In the genomic region with DNA sequence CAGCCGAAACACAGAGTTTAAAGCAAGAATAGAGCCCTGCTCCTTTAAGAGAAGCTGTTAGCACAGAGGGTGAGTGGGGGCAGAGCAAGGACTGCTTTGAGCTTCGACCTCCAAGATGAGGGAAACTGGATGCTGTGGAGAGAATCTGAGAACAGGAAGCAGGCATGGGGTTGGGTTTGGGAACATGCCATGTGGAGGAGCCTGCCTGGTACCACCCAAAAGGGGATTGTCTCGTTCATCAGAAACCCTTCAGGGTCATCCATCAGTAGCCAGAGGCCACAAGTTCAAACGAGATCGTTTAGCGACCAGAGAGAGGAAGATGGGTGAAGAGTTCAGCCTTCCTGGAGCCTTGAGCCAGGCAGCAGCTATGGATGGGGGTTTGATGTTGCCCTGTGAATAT, we compare ENCODE assay signal across 16 mouse cellular contexts. TPM values are rescaled to one million over a fixed set of nuclear protein-coding genes. Genes with fewer than 3 reads are reported as not detected.
"Had no signal": no experiment of that assay in that cellular context is flagged by ENCODE, and none has a peak within 500 bp of the region (broad histone marks: within the 10 kb centered on the region; RNA-seq: fewer than 3 reads in every experiment).

No protein-coding gene starts in this region.

- ATAC-seq: liver, embryonic 12.5 days had no signal

- H3K9me3 ChIP-seq: hindbrain, embryonic 15.5 days; limb, embryonic 13.5 days; liver, embryonic 12.5 days; liver, embryonic 15.5 days had no signal

- DNase-seq: kidney, adult 8-10 months; left cerebral cortex, postnatal 4 days; liver; lung, adult 18-20 months; midbrain, embryonic 14.5 days; thymus, adult 2 months; thymus, postnatal 14 days had no signal

- H3K4me1 ChIP-seq: hindbrain, embryonic 15.5 days had no signal

- H3K4me2 ChIP-seq: hindbrain, embryonic 15.5 days; limb, embryonic 13.5 days; liver, embryonic 12.5 days; liver, embryonic 15.5 days; midbrain, embryonic 11.5 days had no signal

- H3K36me3 ChIP-seq: hindbrain, embryonic 15.5 days; limb, embryonic 13.5 days; liver, embryonic 12.5 days; liver, embryonic 15.5 days had no signal

- H3K4me3 ChIP-seq: hindbrain, embryonic 15.5 days; limb, embryonic 13.5 days; liver, embryonic 12.5 days; liver, embryonic 15.5 days had no signal

- H3K27me3 ChIP-seq: hindbrain, embryonic 15.5 days; limb, embryonic 13.5 days had no signal

- H3K27ac ChIP-seq: hindbrain, embryonic 15.5 days; limb, embryonic 13.5 days; liver, embryonic 12.5 days; liver, embryonic 15.5 days; stomach, postnatal 0 days had no signal

- H3K9ac ChIP-seq: hindbrain, embryonic 15.5 days; limb, embryonic 13.5 days; liver, embryonic 12.5 days; liver, embryonic 15.5 days had no signal

RNA-seq across cellular contexts. Expression of a gene that starts 15.5 kb away (rescaled TPM):
- polyA plus RNA-seq: hindbrain, embryonic 15.5 days; limb, embryonic 13.5 days; midbrain, embryonic 11.5 days; midbrain, embryonic 14.5 days; midbrain, postnatal 0 days; neural tube, embryonic 11.5 days; neural tube, embryonic 14.5 days had no signal
